Mouse (Mus musculus) embryonic stem cell, embryonic (primary cell): ENCODE results near the gene Baiap2.

Source experiments
- CTCF ChIA-PET, 4 experiments: fragments of 300-600 bp in 2 of 4; fragments of 350-600 bp in 2 of 4; sonication (Branson Sonifier 250); formaldehyde crosslinking; loops; one replicate each; lab custom pipeline; 2022; ENCODE audit warnings: inconsistent platforms in 2 of 4; lab: Charles Lee
- POLR2A ChIA-PET, 4 experiments: fragments of 300-600 bp in 2 of 4; fragments of 350-600 bp in 2 of 4; sonication (Branson Sonifier 250); formaldehyde crosslinking; loops; one replicate each; lab custom pipeline; 2022; ENCODE audit warnings: antibody characterized with exemption in 4 of 4, inconsistent platforms in 1 of 4; lab: Charles Lee

Gene Baiap2

GRCm38 (mm10) chr11:119990658-119991337, 48.2 kb downstream of the Baiap2 start:
- POLR2A ChIA-PET, result interaction anchor here in 3 of 4 experiments (0.7 to 4.7 kb wide), 24 partner anchors 11 to 96 kb away, joined by 3 to 37 read pairs (median 4); partner anchors contain the start of genes Baiap2 (in 3 of the 3) and Cep131 (in 1 of the 3)

GRCm38 (mm10) chr11:119991338-119991678, 48.7 kb downstream of the Baiap2 start:
- POLR2A ChIA-PET, result interaction anchor here in 3 of 4 experiments (0.7 to 4.7 kb wide), 30 partner anchors 12 to 95 kb away, joined by 3 to 37 read pairs (median 3); partner anchors contain the start of genes Baiap2 (in 3 of the 3), Cep131 (in 1 of the 3) and Chmp6 (in 1 of the 3)
- CTCF ChIA-PET, result interaction anchor here (0.5 to 2.7 kb wide), 70 partner anchors 9 to 984 kb away, joined by 3 to 46 read pairs (median 4); partner anchors contain the start of genes Chmp6 (in 2 of the 4), Baiap2 (in 1 of the 4) and Cep131 (in 1 of the 4)

More at GRCm38 (mm10) chr11:119990658-119991337, 48.2 kb downstream of the Baiap2 start:
- CTCF ChIA-PET, result interaction anchor here (0.5 to 2.7 kb wide), 64 partner anchors 8 to 984 kb away, joined by 3 to 46 read pairs (median 5); partner anchors contain the start of genes Chmp6 (in 2 of the 4), Baiap2 (in 1 of the 4) and Cep131 (in 1 of the 4)

- POLR2A ChIA-PET, result interaction anchor here in 2 of 4 experiments (0.9 to 3.8 kb wide), 5 partner anchors 9 to 60 kb away, joined by 3 to 14 read pairs (median 4); partner anchors contain the start of gene Baiap2 (in 2 of the 2)
- CTCF ChIA-PET, result interaction anchor here in 2 of 4 experiments (0.6 to 1.7 kb wide), 3 partner anchors 16 to 68 kb away, joined by 5 read pairs; no protein-coding TSS in a partner anchor
These were observed 54.8 kb downstream of the Baiap2 start for GRCm38 (mm10) chr11:119997351-119997750.

- ChIA-PET CTCF (interaction anchor here in 2 of 4 experiments (0.8 to 3.9 kb wide), 4 partner anchors 11 to 117 kb away, joined by 3 to 17 read pairs (median 5); no protein-coding TSS in a partner anchor), POLR2A (interaction anchor here in 2 of 4 experiments (1.0 to 1.7 kb wide), 3 partner anchors 10 to 59 kb away, joined by 3 to 6 read pairs (median 5); partner anchors contain the start of gene Baiap2 (in 1 of the 2))
These were observed 59.5 kb downstream of the Baiap2 start for GRCm38 (mm10) chr11:120002041-120002440.

GRCm38 (mm10) chr11:120002634-120003220, 60.2 kb downstream of the Baiap2 start:
- CTCF ChIA-PET, result interaction anchor here (0.6 to 3.9 kb wide), 4 partner anchors 11 to 335 kb away, joined by 3 to 17 read pairs (median 4); no protein-coding TSS in a partner anchor

GRCm38 (mm10) chr11:120005434-120006317, 63.1 kb downstream of the Baiap2 start:
- ChIA-PET CTCF (interaction anchor here in 2 of 4 experiments (1.5 to 1.9 kb wide), 3 partner anchors 14 to 96 kb away, joined by 5 to 6 read pairs (median 6); no protein-coding TSS in a partner anchor), POLR2A (interaction anchor here in 2 of 4 experiments (0.8 to 1.0 kb wide), 3 partner anchors 10 to 63 kb away, joined by 3 read pairs; partner anchors contain the start of gene Baiap2 (in 1 of the 2))

More at GRCm38 (mm10) chr11:120002634-120003220, 60.2 kb downstream of the Baiap2 start:
- POLR2A ChIA-PET, result interaction anchor here in 2 of 4 experiments (0.9 to 1.6 kb wide), 3 partner anchors 10 to 230 kb away, joined by 3 to 5 read pairs (median 3); partner anchors contain the start of gene Bahcc1 (in 1 of the 2)

GRCm38 (mm10) chr11:120007496-120008080, 65.0 kb downstream of the Baiap2 start:
- ChIA-PET POLR2A (interaction anchor here in 2 of 4 experiments (0.6 to 1.2 kb wide), 4 partner anchors 8 to 341 kb away, joined by 3 read pairs; partner anchors contain the start of gene Baiap2 (in 1 of the 2)), CTCF (interaction anchor here in 2 of 4 experiments (0.8 to 1.9 kb wide), 2 partner anchors 16 kb away, joined by 3 to 6 read pairs; no protein-coding TSS in a partner anchor)

- ChIA-PET CTCF (no interaction called here), POLR2A (no interaction called here)
These were observed 65.9 kb downstream of the Baiap2 start for GRCm38 (mm10) chr11:120008501-120008900.

- ChIA-PET CTCF (interaction anchor here in 2 of 4 experiments (0.6 to 1.6 kb wide), 2 partner anchors 18 to 1049 kb away, joined by 4 to 6 read pairs; no protein-coding TSS in a partner anchor), POLR2A (no interaction called here)
These were observed 66.4 kb downstream of the Baiap2 start for GRCm38 (mm10) chr11:120008956-120009355.

- CTCF ChIA-PET, result interaction anchor here in 2 of 4 experiments (0.5 to 1.6 kb wide), 2 partner anchors 18 to 60 kb away, joined by 3 to 4 read pairs; no protein-coding TSS in a partner anchor
- POLR2A ChIA-PET, result interaction anchor here in 1 of 4 experiments (0.8 kb wide), 1 partner anchor 19 kb away, joined by 3 read pairs; no protein-coding TSS in a partner anchor
These were observed 67.4 kb downstream of the Baiap2 start for GRCm38 (mm10) chr11:120009937-120010336.

- CTCF ChIA-PET, result interaction anchor here in 2 of 4 experiments (0.6 to 3.1 kb wide), 12 partner anchors 13 to 359 kb away, joined by 3 to 14 read pairs (median 4); no protein-coding TSS in a partner anchor
- POLR2A ChIA-PET, result interaction anchor here in 3 of 4 experiments (0.8 to 2.2 kb wide), 7 partner anchors 9 to 106 kb away, joined by 3 to 5 read pairs (median 3); partner anchors contain the start of gene Baiap2 (in 1 of the 3)
These were observed 68.7 kb downstream of the Baiap2 start for GRCm38 (mm10) chr11:120011114-120011760.

- POLR2A ChIA-PET, result interaction anchor here in 3 of 4 experiments (0.6 to 2.2 kb wide), 11 partner anchors 10 to 137 kb away, joined by 3 to 7 read pairs (median 3); partner anchors contain the start of gene Baiap2 (in 1 of the 3)
- CTCF ChIA-PET, result interaction anchor here (0.6 to 3.1 kb wide), 19 partner anchors 14 to 358 kb away, joined by 3 to 14 read pairs (median 3); partner anchors contain the start of genes Cep131 (in 1 of the 4) and Chmp6 (in 1 of the 4)
These were observed 69.4 kb downstream of the Baiap2 start for GRCm38 (mm10) chr11:120011761-120012560.

- CTCF ChIA-PET, result interaction anchor here (0.6 to 3.1 kb wide), 33 partner anchors 9 to 357 kb away, joined by 3 to 14 read pairs (median 3); partner anchors contain the start of genes Cep131 (in 1 of the 4) and Chmp6 (in 1 of the 4)
- POLR2A ChIA-PET, result interaction anchor here in 3 of 4 experiments (0.5 to 2.2 kb wide), 17 partner anchors 9 to 281 kb away, joined by 3 to 10 read pairs (median 3); partner anchors contain the start of genes Baiap2 (in 2 of the 3), Slc38a10 (in 1 of the 3) and Tepsin (in 1 of the 3)
These were observed 70.1 kb downstream of the Baiap2 start for GRCm38 (mm10) chr11:120012702-120013101.

GRCm38 (mm10) chr11:120013174-120013711, 70.7 kb downstream of the Baiap2 start:
- POLR2A ChIA-PET, result interaction anchor here in 3 of 4 experiments (0.5 to 2.2 kb wide), 18 partner anchors 8 to 567 kb away, joined by 3 to 10 read pairs (median 3); partner anchors contain the start of genes Baiap2 (in 2 of the 3), Slc38a10 (in 1 of the 3) and Tepsin (in 1 of the 3)
- CTCF ChIA-PET, result interaction anchor here (0.6 to 3.1 kb wide), 51 partner anchors 9 to 998 kb away, joined by 3 to 14 read pairs (median 3); partner anchors contain the start of genes Baiap2 (in 1 of the 4) and Cep131 (in 1 of the 4)
